Mouse (Mus musculus) kidney, adult 2 months (tissue): ENCODE results near the gene Gm3776.
"Not testable (repeated sequence)": the region's sequence is repeated elsewhere in the genome, so short reads cannot be mapped to it uniquely, and the experiment has no call there.

Experiments
- CTCF ChIP-seq: fragments of 200-500 bp; conservative IDR thresholded peaks from 2 replicates; pipeline ENCODE4 v1.5.1; 2011; ENCODE audit warnings: low read depth, mild to moderate bottlenecking, control low read depth, low read length, moderate library complexity, mixed read lengths; ENCODE audit not compliant: insufficient read depth, insufficient read length
- POLR2A ChIP-seq: fragments of 200-500 bp; IDR thresholded peaks from one replicate; pipeline ENCODE4 v1.6.1; 2011; ENCODE audit warnings: low read depth, low read length, control low read depth

GRCm38 (mm10) chr9:78308122-78308521 is 51.2 kb downstream of the Gm3776 start:
- TF ChIP-seq CTCF, POLR2A: not testable (repeated sequence)
